Mouse (Mus musculus) lung, embryonic 16.5 days (tissue): ENCODE data around the gene Hoxa6. TPM values are rescaled to one million over a fixed set of nuclear protein-coding genes. Genes with fewer than 3 reads are reported as not detected.

ENCODE experiments used
- ATAC-seq: fragments of 200-750 bp; cut with Nextera tagmentation; 2 replicates; pipeline ENCODE4 v1.8.0; 2017; ENCODE audit warnings: low read depth, mild to moderate bottlenecking, moderate library complexity
- H3K27ac ChIP-seq: fragments of 300-500 bp; sonication (generic); 2 replicates; pipeline ENCODE4 v1.5.1; 2014; ENCODE audit warnings: mild to moderate bottlenecking, control low read depth, low read length
- H3K27me3 ChIP-seq: fragments of 300-500 bp; sonication (generic); 2 replicates; pipeline ENCODE4 v1.6.1; 2014; ENCODE audit warnings: low read depth, low read length, mixed read lengths; ENCODE audit not compliant: control insufficient read depth, insufficient read depth
- H3K36me3 ChIP-seq: fragments of 300-500 bp; sonication (generic); 2 replicates; pipeline ENCODE4 v1.6.1; 2014; ENCODE audit warnings: low read length; ENCODE audit not compliant: control insufficient read depth, insufficient read depth
- H3K4me1 ChIP-seq: fragments of 300-500 bp; sonication (generic); replicated peaks from 2 replicates; pipeline ENCODE4 v1.6.1; 2014; ENCODE audit warnings: low read length, mixed read lengths; ENCODE audit not compliant: control insufficient read depth, insufficient read depth
- H3K4me2 ChIP-seq: fragments of 300-500 bp; sonication (generic); 2 replicates; pipeline ENCODE4 v1.6.1; 2014; ENCODE audit warnings: low read depth, low read length, control low read depth
- H3K4me3 ChIP-seq: fragments of 300-500 bp; sonication (generic); 2 replicates; pipeline ENCODE4 v1.5.1; 2014; ENCODE audit warnings: mild to moderate bottlenecking, low read length, control low read depth
- H3K9ac ChIP-seq: fragments of 300-500 bp; sonication (generic); 2 replicates; pipeline ENCODE4 v1.6.1; 2014; ENCODE audit warnings: low read length, control low read depth
- H3K9me3 ChIP-seq: fragments of 300-500 bp; sonication (generic); 2 replicates; pipeline ENCODE4 v1.6.1; 2016; ENCODE audit warnings: low read length; ENCODE audit not compliant: control insufficient read depth
- WGBS: fragments of 180-500 bp; shearing (Covaris S2); extraction: QIAGEN DNeasy Blood & Tissue Kit; methylation state at CpG from one replicate; pipeline ENCODE4 v1.1.7; 2014; 5-methylcytosine and 5-hydroxymethylcytosine counted together
- polyA plus RNA-seq: library from polyadenylated mRNA; unstranded; fragments of >200 nt; fragmentation: Nextera tagmentation; extraction: Ambion mirVana; gene quantifications from 2 replicates; pipeline ENCODE4 v1.2.1, GENCODE M21; 2015

The Hoxa6 gene
- polyA plus RNA-seq, 1 experiment from 2014 or later = 2.2 TPM

DNA sequence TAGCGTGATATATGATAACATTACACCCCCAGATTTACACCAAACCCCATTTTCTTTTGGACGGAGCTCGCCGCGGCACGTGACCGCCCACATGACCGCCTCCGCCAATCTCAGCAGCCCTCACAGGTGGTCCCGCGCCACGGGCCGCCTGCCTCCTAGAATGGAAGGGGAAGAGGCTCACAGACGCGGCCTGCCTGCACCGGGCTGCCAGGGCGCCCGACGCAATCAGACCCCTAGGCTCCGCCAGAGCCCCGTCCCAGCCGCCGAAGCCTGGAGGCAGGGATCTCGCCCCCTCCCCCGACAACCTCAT is 8.9 kb upstream of the Hoxa6 start:
- no peak overlapping the region for H3K27ac ChIP-seq
- peaks cover 93% of the 10 kb centered on the region for H3K27me3 ChIP-seq
- WGBS = 0% methylated on average over 25 of the region's 25 CpGs

GRCm38 (mm10) chr6:52216691-52217458 is 8.4 kb upstream of the Hoxa6 start:
- peak overlapping the region; percentile 54 for H3K4me3 ChIP-seq
- ATAC-seq = no peak
- peak overlapping the region; percentile 56 for H3K9ac ChIP-seq
- H3K27ac ChIP-seq = no peak overlapping the region
- peaks cover 93% of the 10 kb centered on the region for H3K27me3 ChIP-seq
- WGBS = 2% methylated on average over 58 of the region's 60 CpGs
- no peaks in the 10 kb centered on the region for H3K9me3 ChIP-seq
- H3K4me1 ChIP-seq = peaks cover 12% of the 10 kb centered on the region
- no peaks in the 10 kb centered on the region for H3K36me3 ChIP-seq
- H3K4me2 ChIP-seq = peak overlapping the region; percentile 62

More for the DNA sequence above, 8.9 kb upstream of the Hoxa6 start:
- peak; percentile 59 for ATAC-seq
- H3K4me3 ChIP-seq = peak overlapping the region; percentile 54
- H3K36me3 ChIP-seq = no peaks in the 10 kb centered on the region
- H3K4me2 ChIP-seq = peak overlapping the region; percentile 62
- H3K9me3 ChIP-seq = no peaks in the 10 kb centered on the region
- peak overlapping the region; percentile 51 for H3K9ac ChIP-seq
- peaks cover 12% of the 10 kb centered on the region for H3K4me1 ChIP-seq

GRCm38 (mm10) chr6:52215771-52216535 is 7.4 kb upstream of the Hoxa6 start:
- no peaks in the 10 kb centered on the region for H3K36me3 ChIP-seq
- WGBS = 3% methylated on average over 30 of the region's 30 CpGs
- ATAC-seq = no peak
- peaks cover 93% of the 10 kb centered on the region for H3K27me3 ChIP-seq
- H3K9me3 ChIP-seq = no peaks in the 10 kb centered on the region
- peak overlapping the region; percentile 54 for H3K4me3 ChIP-seq
- H3K4me1 ChIP-seq = peaks cover 12% of the 10 kb centered on the region
- H3K4me2 ChIP-seq = peak overlapping the region; percentile 62
- H3K27ac ChIP-seq = no peak overlapping the region
- peak overlapping the region; percentile 42 for H3K9ac ChIP-seq

DNA sequence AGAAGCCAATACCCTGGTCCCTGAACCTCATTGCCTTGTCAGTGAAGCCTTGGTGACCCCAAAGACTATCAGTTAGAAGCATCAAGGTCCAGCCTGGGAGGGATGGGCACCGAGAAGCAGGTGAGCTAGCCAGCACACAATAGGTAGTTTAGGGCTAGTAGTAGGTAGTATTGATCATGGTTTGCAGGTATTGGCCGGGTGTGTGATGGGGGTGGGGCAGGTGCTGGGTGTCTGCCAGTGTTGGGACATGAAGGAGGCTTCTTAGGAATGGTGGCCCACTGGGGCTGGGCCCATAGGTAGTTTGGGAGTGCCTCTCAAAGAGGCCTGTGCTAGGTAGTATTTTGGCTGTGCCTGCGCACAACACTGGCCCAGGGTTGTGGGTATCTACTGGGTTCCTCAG is 6.5 kb upstream of the Hoxa6 start:
- Histone ChIP-seq H3K4me3 (no peak overlapping the region), H3K27ac (no peak overlapping the region), H3K9ac (no peak overlapping the region), H3K27me3 (peaks cover 90% of the 10 kb centered on the region), H3K36me3 (no peaks in the 10 kb centered on the region), H3K4me2 (no peak overlapping the region), H3K4me1 (peaks cover 12% of the 10 kb centered on the region), H3K9me3 (no peaks in the 10 kb centered on the region)
- WGBS = 29% methylated on average over 3 of the region's 3 CpGs
- no peak for ATAC-seq

DNA sequence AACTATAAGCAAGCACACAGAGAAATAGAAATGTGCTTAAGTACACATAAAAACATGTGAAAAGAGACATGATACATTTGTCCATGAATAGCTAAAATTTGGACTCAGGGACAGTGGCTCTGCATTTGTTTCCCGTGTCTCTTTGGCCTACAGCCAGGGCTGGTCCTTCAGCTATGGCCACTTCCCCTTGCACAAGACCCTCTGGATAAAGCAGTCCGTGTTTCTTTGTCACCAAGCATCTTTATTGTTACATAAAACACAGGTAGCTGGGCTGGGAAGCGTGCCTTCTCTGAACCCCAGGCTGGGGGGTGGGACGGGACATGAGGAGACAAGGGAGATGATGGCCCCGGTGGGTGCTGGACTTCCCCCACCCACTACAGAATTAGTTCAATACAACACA is 5.7 kb upstream of the Hoxa6 start:
- peaks cover 12% of the 10 kb centered on the region for H3K4me1 ChIP-seq
- no peak for ATAC-seq
- H3K27me3 ChIP-seq = peaks cover 82% of the 10 kb centered on the region
- no peak overlapping the region for H3K4me3 ChIP-seq
- H3K9ac ChIP-seq = no peak overlapping the region
- no peak overlapping the region for H3K4me2 ChIP-seq
- WGBS = 29% methylated on average over 5 of the region's 5 CpGs
- no peaks in the 10 kb centered on the region for H3K36me3 ChIP-seq
- H3K27ac ChIP-seq = no peak overlapping the region
- H3K9me3 ChIP-seq = no peaks in the 10 kb centered on the region

- ATAC-seq = peak; percentile 38
- H3K4me1 ChIP-seq = peaks cover 12% of the 10 kb centered on the region
- no peaks in the 10 kb centered on the region for H3K36me3 ChIP-seq
- 9% methylated on average over 38 of the region's 38 CpGs for WGBS
- H3K9ac ChIP-seq = peak within 1 kb of the TSS; percentile 60
- peak within 1 kb of the TSS; percentile 44 for H3K4me3 ChIP-seq
- peaks cover 78% of the 10 kb centered on the region for H3K27me3 ChIP-seq
- H3K27ac ChIP-seq = peak within 1 kb of the TSS; percentile 45
- H3K9me3 ChIP-seq = no peaks in the 10 kb centered on the region
- peak within 1 kb of the TSS; percentile 65 for H3K4me2 ChIP-seq
Observed at GRCm38 (mm10) chr6:52213119-52213986, 4.8 kb upstream of the Hoxa6 start, which contains the start of the genes Hoxa3 and Gm28308. TSS of gene Hoxa3 (minus strand) at chr6:52213336. TSS of gene Gm28308 (minus strand) at chr6:52213339.

DNA sequence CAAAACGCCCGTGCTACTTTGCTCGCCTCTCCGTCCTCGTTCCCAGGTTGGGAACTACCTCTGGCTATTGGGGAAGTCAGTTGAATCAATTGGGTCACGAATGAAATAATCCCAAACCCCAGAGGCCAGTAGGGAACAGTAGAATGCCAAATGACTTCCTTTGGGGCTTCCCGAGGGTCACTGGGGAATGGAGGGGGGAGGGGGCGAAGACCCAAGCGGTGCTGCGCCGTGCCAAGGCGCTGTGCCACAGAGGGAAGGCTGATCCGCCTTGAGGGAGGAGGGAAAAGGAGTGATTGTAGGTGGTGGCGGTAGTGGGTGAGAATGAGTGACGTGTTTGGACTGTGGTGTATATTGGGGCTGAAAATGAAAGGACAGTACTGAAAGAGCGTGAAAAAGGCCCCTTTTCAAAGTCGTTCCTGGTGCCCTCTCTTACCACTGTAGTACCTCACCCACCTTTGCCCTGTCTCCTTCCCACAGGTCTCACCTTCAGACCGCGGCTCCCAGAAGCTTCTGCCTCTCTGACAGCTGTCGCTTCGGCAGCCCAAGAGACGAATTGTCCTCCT is 4.1 kb upstream of the Hoxa6 start:
- H3K27me3 ChIP-seq = peaks cover 75% of the 10 kb centered on the region
- peak overlapping the region; percentile 44 for H3K4me3 ChIP-seq
- 6% methylated on average over 22 of the region's 22 CpGs for WGBS
- H3K9me3 ChIP-seq = no peaks in the 10 kb centered on the region
- no peaks in the 10 kb centered on the region for H3K36me3 ChIP-seq
- H3K4me1 ChIP-seq = peaks cover 11% of the 10 kb centered on the region
- H3K4me2 ChIP-seq = peak overlapping the region; percentile 65
- peak overlapping the region; percentile 28 for H3K27ac ChIP-seq
- H3K9ac ChIP-seq = peak overlapping the region; percentile 60
- ATAC-seq = peak; percentile 7; the same call in 1 of the 2 replicates

DNA sequence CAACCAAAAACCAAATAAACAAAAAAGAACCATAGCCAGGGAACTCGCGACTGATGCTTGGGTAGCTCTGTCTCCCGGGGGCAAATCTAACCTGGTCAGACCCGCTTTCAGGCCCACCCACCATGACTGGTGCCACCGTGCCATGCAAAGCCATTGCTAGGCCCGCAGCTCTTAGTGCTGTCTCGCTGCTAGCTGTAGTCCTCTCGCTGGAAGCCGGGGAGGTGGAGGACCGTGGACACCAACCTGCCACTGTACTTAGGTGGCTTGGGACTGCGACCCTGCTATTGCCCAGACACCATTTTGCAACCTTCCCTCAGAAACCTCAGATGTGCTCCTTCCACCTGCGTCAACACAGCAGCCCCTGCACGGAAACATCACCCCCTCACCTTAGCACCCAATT is 3.4 kb upstream of the Hoxa6 start:
- peak overlapping the region; percentile 60 for H3K9ac ChIP-seq
- H3K4me3 ChIP-seq = peak overlapping the region; percentile 44
- ATAC-seq = no peak
- H3K27me3 ChIP-seq = peaks cover 76% of the 10 kb centered on the region
- H3K4me2 ChIP-seq = peak overlapping the region; percentile 65
- H3K27ac ChIP-seq = peak overlapping the region; percentile 28; the same call in 1 of the 2 replicates
- WGBS = 5% methylated on average over 13 of the region's 13 CpGs
- no peaks in the 10 kb centered on the region for H3K9me3 ChIP-seq
- no peaks in the 10 kb centered on the region for H3K36me3 ChIP-seq
- peaks cover 5% of the 10 kb centered on the region for H3K4me1 ChIP-seq
